In the genomic region with DNA sequence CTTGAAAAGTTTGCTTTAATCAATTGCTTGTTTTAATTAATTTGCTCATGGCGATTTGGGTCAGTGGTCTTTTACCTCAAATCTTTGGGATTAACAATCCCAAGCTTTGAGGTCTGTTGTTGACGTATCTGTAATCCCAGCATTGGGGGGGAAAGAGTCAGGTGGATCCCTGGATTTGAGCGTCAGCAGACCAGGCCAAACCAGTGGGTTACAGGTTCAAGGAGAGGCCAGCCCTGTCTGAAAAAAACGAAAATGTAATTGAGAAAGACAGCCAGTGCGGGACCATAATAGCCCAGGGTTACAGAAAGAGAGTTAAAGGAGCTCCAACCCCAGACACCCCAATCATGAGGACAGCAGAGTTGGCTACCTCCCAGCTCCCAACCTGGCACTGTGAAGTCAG, we compare ENCODE assay signal across 22 mouse cellular contexts. TPM values are rescaled to one million over a fixed set of nuclear protein-coding genes. Genes with fewer than 3 reads are reported as not detected.
DNase-seq lines count a peak whose midpoint lies in the region; ATAC-seq and TF ChIP-seq lines count a peak whose summit lies in the region.
"Had no signal": no experiment of that assay in that cellular context is flagged by ENCODE, and none has a peak within 500 bp of the region (broad histone marks: within the 10 kb centered on the region; RNA-seq: fewer than 3 reads in every experiment).

No protein-coding gene starts in this region.

- DNase-seq in heart, embryonic 10.5 days (ENCODE audit: low spot score) = no peak
- DNase-seq in kidney, adult 2 months = no peak
- no peak for DNase-seq in kidney, postnatal 10 days
- no peak for DNase-seq in midbrain, embryonic 10.5 days (ENCODE audit: low spot score)
- no peak for DNase-seq in limb, embryonic 10.5 days (ENCODE audit: low spot score)
- DNase-seq in cerebellum, adult 8-10 months = no peak
- DNase-seq: adrenal gland, adult 8-10 months; cerebellum, adult 2 months; cerebellum, postnatal 25 days; gastrocnemius, postnatal 14 days; kidney, adult 11 months; right cerebral cortex, postnatal 25 days; thymus, postnatal 14 days had no signal

- no peaks in the 10 kb centered on the region for H3K27me3 ChIP-seq in heart, embryonic 10.5 days (ENCODE audit: insufficient read depth, poor library complexity, severe bottlenecking)
- H3K27me3 ChIP-seq in heart, embryonic 12.5 days (replicated peaks) = no peaks in the 10 kb centered on the region
- no peaks in the 10 kb centered on the region for H3K27me3 ChIP-seq in kidney, adult 2 months (replicated peaks; ENCODE audit: control insufficient read depth, insufficient read depth, low read length)
- H3K27me3 ChIP-seq in midbrain, embryonic 10.5 days (ENCODE audit: low read depth, poor library complexity, severe bottlenecking) = no peaks in the 10 kb centered on the region
- H3K27me3 ChIP-seq in midbrain, embryonic 13.5 days = no peaks in the 10 kb centered on the region
- H3K27me3 ChIP-seq in limb, embryonic 10.5 days (ENCODE audit: low read depth, poor library complexity, severe bottlenecking) = no peaks in the 10 kb centered on the region
- H3K27me3 ChIP-seq: hindbrain, embryonic 15.5 days; limb, embryonic 13.5 days; stomach, embryonic 15.5 days had no signal

- no peak overlapping the region for H3K4me2 ChIP-seq in heart, embryonic 12.5 days
- no peak overlapping the region for H3K4me2 ChIP-seq in midbrain, embryonic 13.5 days (replicated peaks)
- H3K4me2 ChIP-seq: forebrain, embryonic 13.5 days; hindbrain, embryonic 15.5 days; limb, embryonic 13.5 days; liver, embryonic 11.5 days; stomach, embryonic 15.5 days had no signal

- H3K9me3 ChIP-seq in heart, embryonic 10.5 days = no peaks in the 10 kb centered on the region
- H3K9me3 ChIP-seq in heart, embryonic 12.5 days (replicated peaks) = peaks cover 5% of the 10 kb centered on the region; the same call in 1 of the 2 replicates
- peaks cover 7% of the 10 kb centered on the region for H3K9me3 ChIP-seq in midbrain, embryonic 10.5 days (replicated peaks)
- H3K9me3 ChIP-seq in midbrain, embryonic 13.5 days = no peaks in the 10 kb centered on the region
- H3K9me3 ChIP-seq in limb, embryonic 10.5 days (replicated peaks) = no peaks in the 10 kb centered on the region
- H3K9me3 ChIP-seq: forebrain, embryonic 13.5 days; hindbrain, embryonic 15.5 days; limb, embryonic 13.5 days; stomach, embryonic 15.5 days had no signal

- no peak for TF ChIP-seq CTCF in kidney, adult 2 months (conservative IDR thresholded peaks at IDR 0.05; ENCODE audit: insufficient read depth, insufficient read length, low read depth, low read length)

- no peaks in the 10 kb centered on the region for H3K36me3 ChIP-seq in heart, embryonic 10.5 days
- H3K36me3 ChIP-seq in heart, embryonic 12.5 days = no peaks in the 10 kb centered on the region
- no peaks in the 10 kb centered on the region for H3K36me3 ChIP-seq in kidney, adult 2 months (ENCODE audit: control insufficient read depth, insufficient read depth, low read length)
- no peaks in the 10 kb centered on the region for H3K36me3 ChIP-seq in midbrain, embryonic 10.5 days
- H3K36me3 ChIP-seq in midbrain, embryonic 13.5 days = no peaks in the 10 kb centered on the region
- no peaks in the 10 kb centered on the region for H3K36me3 ChIP-seq in limb, embryonic 10.5 days
- H3K36me3 ChIP-seq: hindbrain, embryonic 15.5 days; limb, embryonic 13.5 days; stomach, embryonic 15.5 days had no signal

- H3K4me3 ChIP-seq in heart, embryonic 10.5 days = no peak overlapping the region
- H3K4me3 ChIP-seq in heart, embryonic 12.5 days = no peak overlapping the region
- no peak overlapping the region for H3K4me3 ChIP-seq in kidney, adult 2 months (ENCODE audit: insufficient read depth, low read depth, low read length)
- H3K4me3 ChIP-seq in midbrain, embryonic 10.5 days = no peak overlapping the region
- no peak overlapping the region for H3K4me3 ChIP-seq in midbrain, embryonic 13.5 days (replicated peaks)
- H3K4me3 ChIP-seq in limb, embryonic 10.5 days = no peak overlapping the region
- H3K4me3 ChIP-seq: forebrain, embryonic 13.5 days; hindbrain, embryonic 15.5 days; limb, embryonic 13.5 days; stomach, embryonic 15.5 days had no signal

- peak overlapping the region; percentile 72 for H3K27ac ChIP-seq in heart, embryonic 10.5 days
- H3K27ac ChIP-seq in heart, embryonic 12.5 days (ENCODE audit: poor library complexity, severe bottlenecking) = no peak overlapping the region
- peak overlapping the region; percentile 37 for H3K27ac ChIP-seq in kidney, adult 2 months (ENCODE audit: insufficient read depth, low read depth, low read length)
- H3K27ac ChIP-seq in midbrain, embryonic 10.5 days (replicated peaks) = peak overlapping the region; percentile 24; the same call in 1 of the 2 replicates
- no peak overlapping the region for H3K27ac ChIP-seq in midbrain, embryonic 13.5 days
- H3K27ac ChIP-seq in limb, embryonic 10.5 days = 0 out of 2 replicates have a peak overlapping the region, but pooled peaks have one; percentile 19
- H3K27ac ChIP-seq: forebrain, embryonic 13.5 days; hindbrain, embryonic 15.5 days; limb, embryonic 13.5 days; stomach, embryonic 15.5 days had no signal

- WGBS in heart, embryonic 10.5 days = 72% methylated on average over 5 of the region's 5 CpGs
- 73% methylated on average over 5 of the region's 5 CpGs for WGBS in heart, embryonic 12.5 days
- 79% methylated on average over 5 of the region's 5 CpGs for WGBS in kidney, adult 2 months
- WGBS in midbrain, embryonic 10.5 days = 85% methylated on average over 5 of the region's 5 CpGs
- WGBS in midbrain, embryonic 13.5 days = 89% methylated on average over 5 of the region's 5 CpGs
- WGBS in limb, embryonic 10.5 days = 89% methylated on average over 5 of the region's 5 CpGs

- peaks cover 65% of the 10 kb centered on the region for H3K4me1 ChIP-seq in heart, embryonic 10.5 days
- peaks cover 55% of the 10 kb centered on the region for H3K4me1 ChIP-seq in heart, embryonic 12.5 days (replicated peaks)
- H3K4me1 ChIP-seq in kidney, adult 2 months (ENCODE audit: control insufficient read depth, insufficient read depth, low read length) = peaks cover 31% of the 10 kb centered on the region
- H3K4me1 ChIP-seq in midbrain, embryonic 10.5 days = peaks cover 33% of the 10 kb centered on the region
- H3K4me1 ChIP-seq in midbrain, embryonic 13.5 days (replicated peaks) = peaks cover 12% of the 10 kb centered on the region
- H3K4me1 ChIP-seq in limb, embryonic 10.5 days = peaks cover 42% of the 10 kb centered on the region

- ATAC-seq in heart, embryonic 12.5 days (ENCODE audit: insufficient number of reproducible peaks, low FRiP score) = no peak; the same call in 1 of the 2 replicates
- no peak for ATAC-seq in midbrain, embryonic 13.5 days
- ATAC-seq: forebrain, embryonic 13.5 days; inflammation-experienced regulatory T-cells, adult 6 months; midbrain, embryonic 16.5 days had no signal

- TF ChIP-seq POLR2A in kidney, adult 2 months (IDR thresholded peaks at IDR 0.05; ENCODE audit: low read depth, low read length) = no peak

- H3K9ac ChIP-seq in heart, embryonic 12.5 days = no peak overlapping the region
- no peak overlapping the region for H3K9ac ChIP-seq in midbrain, embryonic 13.5 days (replicated peaks)
- H3K9ac ChIP-seq: forebrain, embryonic 13.5 days; hindbrain, embryonic 15.5 days; limb, embryonic 13.5 days; stomach, embryonic 15.5 days had no signal

RNA-seq across cellular contexts. Expression of a gene that starts 53.0 kb away (rescaled TPM):
- polyA plus RNA-seq in heart, embryonic 10.5 days (2016; fragmentation: Nextera tagmentation; extraction: Ambion mirVana) = 3.5 and 5.7 TPM in 2 replicates
- 13.0 and 15.3 TPM in 2 replicates for polyA plus RNA-seq in heart, embryonic 12.5 days (2016; fragmentation: Nextera tagmentation; extraction: Ambion mirVana)
- polyA plus RNA-seq in kidney, adult 2 months (2012; rRNA removed) = 123 and 142 TPM in 2 replicates
- polyA plus RNA-seq in midbrain, embryonic 10.5 days (2016; fragmentation: Nextera tagmentation; extraction: Ambion mirVana) = 4.9 and 5.4 TPM in 2 replicates
- polyA plus RNA-seq in midbrain, embryonic 13.5 days (2015; fragmentation: Nextera tagmentation; extraction: Ambion mirVana) = 10.4 and 11.0 TPM in 2 replicates
- polyA plus RNA-seq in limb, embryonic 10.5 days (2016; fragmentation: Nextera tagmentation; extraction: Ambion mirVana) = 3.0 and 3.6 TPM in 2 replicates

Comparison
In these comparisons a context has a peak if more than half of its experiments do, and no peak if none do; other contexts are left out.
1. H3K27ac ChIP-seq: peak in heart, embryonic 10.5 days (single experiment), kidney, adult 2 months (single experiment), midbrain, embryonic 10.5 days (single experiment) and limb, embryonic 10.5 days (single experiment); none in heart, embryonic 12.5 days (single experiment) and midbrain, embryonic 13.5 days (single experiment).